Mouse (Mus musculus): ENCODE results near the gene Ppt2. TPM values are rescaled to one million over a fixed set of nuclear protein-coding genes. Genes with fewer than 3 reads are reported as not detected.

Ppt2 gene
- total RNA-seq (2014; fragmentation: Nextera tagmentation): 17.1 and 25.6 TPM in 2 replicates
- 5.5 and 5.8 TPM in 2 replicates for total RNA-seq (2017)
- polyA plus RNA-seq (2012): 30.8 and 35.1 TPM in 2 replicates

DNA sequence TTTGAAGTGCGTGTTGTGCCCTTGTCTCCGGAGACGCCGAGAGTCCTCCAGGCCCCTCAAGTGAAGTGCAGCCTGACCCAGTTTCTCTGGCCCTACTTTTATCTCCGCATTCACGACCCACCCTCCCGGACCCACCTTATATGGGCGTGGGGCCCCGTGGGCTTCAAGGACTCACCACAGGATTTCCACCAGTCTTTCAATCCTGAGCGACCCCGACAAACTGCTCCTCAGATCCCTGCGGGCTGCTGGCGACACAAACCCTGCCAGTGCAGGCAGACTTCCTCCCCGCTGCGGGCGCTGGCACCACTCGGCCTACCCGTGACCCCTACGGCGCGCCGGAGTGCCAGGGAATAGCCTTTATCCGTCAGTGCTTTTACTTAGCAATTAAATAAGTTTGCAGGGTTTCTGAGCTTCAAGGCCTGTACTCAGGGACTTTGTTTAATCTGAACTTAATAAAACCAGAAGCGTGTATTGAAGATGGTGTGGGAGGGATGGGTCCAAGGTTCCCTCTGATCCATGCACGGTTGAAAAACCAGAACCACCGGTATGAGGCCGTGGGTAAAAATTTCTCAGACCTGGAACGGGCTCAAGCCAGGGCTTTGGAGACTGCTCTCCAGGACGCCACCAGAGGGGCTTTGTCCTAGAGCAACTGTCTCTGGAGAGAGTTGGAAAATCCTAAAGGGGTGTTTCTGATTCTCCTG is at the start of gene Ppt2:
Gene Ppt2 (minus strand): TSS at position 568 of the 701 bp plus-strand sequence.
- H3K27me3 ChIP-seq (ENCODE audit: insufficient read depth, low read length): peaks cover 39% of the 10 kb centered on the region
- H3K4me1 ChIP-seq (ENCODE audit: insufficient read depth, low read depth, low read length): peaks cover 26% of the 10 kb centered on the region
- H3K4me3 ChIP-seq (ENCODE audit: low read depth, low read length): peak within 1 kb of the TSS; percentile 72
- no peaks in the 10 kb centered on the region for H3K9me3 ChIP-seq (replicated peaks)
- ATAC-seq (ENCODE audit: extremely low read depth, insufficient number of reproducible peaks, low FRiP score, poor library complexity, severe bottlenecking) (no peak), DNase-seq (ENCODE audit: low spot score) (no peak)
- TF ChIP-seq POLR2AphosphoS5 (IDR thresholded peaks at IDR 0.05; ENCODE audit: insufficient replicate concordance, low read depth, low read length): no peak
- TF ChIP-seq CTCF (IDR thresholded peaks at IDR 0.05; ENCODE audit: low read depth, low read length): no peak
- TF ChIP-seq GATA1 (IDR thresholded peaks at IDR 0.05; ENCODE audit: borderline replicate concordance, low read length): no peak
- TF ChIP-seq TAL1 (conservative IDR thresholded peaks at IDR 0.05; ENCODE audit: low read depth, low read length): no peak
- no peak for TF ChIP-seq GATA2 (IDR thresholded peaks at IDR 0.05; ENCODE audit: borderline replicate concordance, low read depth, low read length)
- peaks cover 9% of the 10 kb centered on the region for H3K36me3 ChIP-seq (replicated peaks)

DNA sequence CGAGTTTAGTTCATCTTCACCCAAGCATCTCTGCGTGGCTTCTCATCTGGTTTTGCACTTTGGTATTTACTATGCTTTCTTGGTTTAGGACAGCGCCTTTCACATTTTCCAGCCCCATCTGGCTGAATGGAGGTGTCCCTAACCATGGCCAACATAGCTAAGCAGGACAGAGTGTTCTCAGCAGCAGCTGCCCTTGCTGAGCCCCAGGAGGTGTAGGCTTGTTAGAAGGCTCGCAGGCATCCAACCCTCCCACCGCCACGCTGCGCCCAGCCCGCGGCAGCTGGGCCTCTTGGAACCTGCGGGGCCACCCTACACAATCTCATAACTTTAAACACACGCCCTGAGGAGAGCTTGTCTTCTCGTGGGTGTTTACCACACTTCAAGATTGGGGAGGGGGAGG is 48.4 kb upstream of the Ppt2 start:
- Histone ChIP-seq H3K4me3 (ENCODE audit: low read depth, low read length) (no peak overlapping the region), H3K4me1 (ENCODE audit: insufficient read depth, low read depth, low read length) (peaks cover 4% of the 10 kb centered on the region; the same call in 1 of the 2 replicates), H3K36me3 (replicated peaks) (no peaks in the 10 kb centered on the region), H3K9me3 (replicated peaks) (peaks cover 5% of the 10 kb centered on the region; the same call in 1 of the 2 replicates), H3K27me3 (ENCODE audit: insufficient read depth, low read length) (peaks cover 20% of the 10 kb centered on the region; the same call in 1 of the 2 replicates)
- no peak for TF ChIP-seq TAL1 (conservative IDR thresholded peaks at IDR 0.05; ENCODE audit: low read depth, low read length)
- no peak for TF ChIP-seq CTCF (IDR thresholded peaks at IDR 0.05; ENCODE audit: low read depth, low read length)
- no peak for TF ChIP-seq POLR2AphosphoS5 (IDR thresholded peaks at IDR 0.05; ENCODE audit: insufficient replicate concordance, low read depth, low read length)
- no peak for TF ChIP-seq GATA1 (IDR thresholded peaks at IDR 0.05; ENCODE audit: borderline replicate concordance, low read length)
- TF ChIP-seq GATA2 (IDR thresholded peaks at IDR 0.05; ENCODE audit: borderline replicate concordance, low read depth, low read length): no peak
- DNase-seq (ENCODE audit: low spot score) (no peak), ATAC-seq (ENCODE audit: extremely low read depth, insufficient number of reproducible peaks, low FRiP score, poor library complexity, severe bottlenecking) (no peak)

- Histone ChIP-seq H3K36me3 (replicated peaks) (no peaks in the 10 kb centered on the region), H3K4me3 (ENCODE audit: low read depth, low read length) (no peak overlapping the region), H3K9me3 (replicated peaks) (peaks cover 11% of the 10 kb centered on the region; the same call in 1 of the 2 replicates), H3K27me3 (ENCODE audit: insufficient read depth, low read length) (peaks cover 16% of the 10 kb centered on the region; the same call in 1 of the 2 replicates), H3K4me1 (ENCODE audit: insufficient read depth, low read depth, low read length) (peaks cover under 1% of the 10 kb centered on the region; the same call in 1 of the 2 replicates)
- DNase-seq (ENCODE audit: low spot score) (no peak), ATAC-seq (ENCODE audit: extremely low read depth, insufficient number of reproducible peaks, low FRiP score, poor library complexity, severe bottlenecking) (no peak)
- no peak for TF ChIP-seq TAL1 (conservative IDR thresholded peaks at IDR 0.05; ENCODE audit: low read depth, low read length)
- TF ChIP-seq GATA1 (IDR thresholded peaks at IDR 0.05; ENCODE audit: borderline replicate concordance, low read length): no peak
- TF ChIP-seq POLR2AphosphoS5 (IDR thresholded peaks at IDR 0.05; ENCODE audit: insufficient replicate concordance, low read depth, low read length): no peak
- no peak for TF ChIP-seq GATA2 (IDR thresholded peaks at IDR 0.05; ENCODE audit: borderline replicate concordance, low read depth, low read length)
- no peak for TF ChIP-seq CTCF (IDR thresholded peaks at IDR 0.05; ENCODE audit: low read depth, low read length)
These were observed 47.8 kb upstream of the Ppt2 start for GRCm38 (mm10) chr17:34676093-34676460.

- no peak for TF ChIP-seq GATA2 (IDR thresholded peaks at IDR 0.05; ENCODE audit: borderline replicate concordance, low read depth, low read length)
- TF ChIP-seq TAL1 (conservative IDR thresholded peaks at IDR 0.05; ENCODE audit: low read depth, low read length): no peak
- no peak for TF ChIP-seq POLR2AphosphoS5 (IDR thresholded peaks at IDR 0.05; ENCODE audit: insufficient replicate concordance, low read depth, low read length)
- no peak for TF ChIP-seq CTCF (IDR thresholded peaks at IDR 0.05; ENCODE audit: low read depth, low read length)
- TF ChIP-seq GATA1 (IDR thresholded peaks at IDR 0.05; ENCODE audit: borderline replicate concordance, low read length): no peak
- peaks cover 16% of the 10 kb centered on the region; the same call in 1 of the 2 replicates for H3K27me3 ChIP-seq (ENCODE audit: insufficient read depth, low read length)
These were observed 47.1 kb upstream of the Ppt2 start for GRCm38 (mm10) chr17:34675205-34676092.

DNA sequence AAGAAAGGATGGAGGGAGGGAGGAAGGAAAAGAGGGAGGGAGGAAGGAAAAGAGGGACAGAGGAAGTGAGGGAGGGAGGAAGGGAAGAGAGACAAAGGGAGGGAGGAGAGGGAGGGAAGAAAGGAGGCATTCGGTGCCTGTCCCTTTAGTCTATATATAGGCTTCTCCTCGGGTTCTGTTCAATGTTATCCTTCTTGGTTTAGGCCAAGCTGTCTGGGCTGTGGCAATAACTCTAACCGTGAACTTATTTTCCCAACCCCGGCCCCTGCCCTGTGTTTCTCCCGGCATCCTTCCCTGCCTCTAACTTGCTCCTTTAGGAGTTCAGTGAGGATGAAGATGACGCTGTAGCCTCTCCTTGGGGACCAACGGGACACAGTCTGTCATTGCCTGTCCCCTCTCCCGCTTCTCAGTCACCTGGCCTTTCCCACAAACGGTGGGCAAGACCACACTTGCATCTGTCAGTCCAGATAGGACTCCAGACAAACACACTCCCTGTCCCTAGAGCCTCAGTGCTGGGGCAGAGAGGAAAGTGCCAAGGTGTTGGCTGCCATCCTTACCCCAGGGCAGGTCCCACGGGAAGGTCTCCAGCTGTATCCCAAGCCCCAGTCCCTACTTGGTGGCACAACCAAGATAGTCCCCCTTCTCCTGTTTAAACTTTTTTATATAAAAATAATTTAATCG is 46.4 kb upstream of the Ppt2 start:
- Histone ChIP-seq H3K4me3 (ENCODE audit: low read depth, low read length) (no peak overlapping the region), H3K9me3 (replicated peaks) (peaks cover 11% of the 10 kb centered on the region; the same call in 1 of the 2 replicates), H3K27me3 (ENCODE audit: insufficient read depth, low read length) (peaks cover 19% of the 10 kb centered on the region; the same call in 1 of the 2 replicates), H3K4me1 (ENCODE audit: insufficient read depth, low read depth, low read length) (no peaks in the 10 kb centered on the region; the same call in 1 of the 2 replicates), H3K36me3 (replicated peaks) (no peaks in the 10 kb centered on the region)
- ATAC-seq (ENCODE audit: extremely low read depth, insufficient number of reproducible peaks, low FRiP score, poor library complexity, severe bottlenecking) (no peak), DNase-seq (ENCODE audit: low spot score) (no peak)
- TF ChIP-seq GATA2 (IDR thresholded peaks at IDR 0.05; ENCODE audit: borderline replicate concordance, low read depth, low read length) (no peak), TAL1 (conservative IDR thresholded peaks at IDR 0.05; ENCODE audit: low read depth, low read length) (no peak), CTCF (IDR thresholded peaks at IDR 0.05; ENCODE audit: low read depth, low read length) (no peak), GATA1 (IDR thresholded peaks at IDR 0.05; ENCODE audit: borderline replicate concordance, low read length) (no peak), POLR2AphosphoS5 (IDR thresholded peaks at IDR 0.05; ENCODE audit: insufficient replicate concordance, low read depth, low read length) (no peak)

More at GRCm38 (mm10) chr17:34675205-34676092, 47.1 kb upstream of the Ppt2 start:
- ATAC-seq (ENCODE audit: extremely low read depth, insufficient number of reproducible peaks, low FRiP score, poor library complexity, severe bottlenecking) (no peak), DNase-seq (ENCODE audit: low spot score) (no peak)
- H3K36me3 ChIP-seq (replicated peaks): no peaks in the 10 kb centered on the region
- H3K9me3 ChIP-seq (replicated peaks): peaks cover 11% of the 10 kb centered on the region; the same call in 1 of the 2 replicates
- H3K4me1 ChIP-seq (ENCODE audit: insufficient read depth, low read depth, low read length): no peaks in the 10 kb centered on the region; the same call in 1 of the 2 replicates
- H3K4me3 ChIP-seq (ENCODE audit: low read depth, low read length): no peak overlapping the region
